Comparison of ENCODE assay signal across 11 mouse cellular contexts in the genomic region with DNA sequence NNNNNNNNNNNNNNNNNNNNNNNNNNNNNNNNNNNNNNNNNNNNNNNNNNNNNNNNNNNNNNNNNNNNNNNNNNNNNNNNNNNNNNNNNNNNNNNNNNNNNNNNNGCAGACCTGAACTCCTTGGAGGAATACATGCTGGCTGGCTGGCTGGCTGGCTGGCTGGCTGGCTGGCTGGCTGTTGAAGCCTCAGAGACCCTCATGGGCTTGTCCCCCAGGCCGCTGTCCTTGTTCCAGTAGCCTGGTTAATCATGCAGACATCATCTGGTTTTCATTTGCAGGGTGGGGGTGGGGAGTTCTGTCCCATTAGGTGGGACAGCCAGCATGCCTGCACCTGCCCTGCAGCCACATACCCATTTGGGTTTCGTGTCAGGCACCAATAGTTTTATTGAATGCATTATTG.
DNase-seq lines count a peak whose midpoint lies in the region; ATAC-seq lines count a peak whose summit lies in the region.
"Had no signal": no experiment of that assay in that cellular context is flagged by ENCODE, and none has a peak within 500 bp of the region (broad histone marks: within the 10 kb centered on the region; RNA-seq: fewer than 3 reads in every experiment).

No protein-coding gene starts in this region.

- peaks cover 15% of the 10 kb centered on the region for H3K4me1 ChIP-seq in forebrain, embryonic 11.5 days (replicated peaks; ENCODE audit: control insufficient read depth, insufficient read depth, low read length)
- H3K4me1 ChIP-seq in hindbrain, embryonic 15.5 days (replicated peaks), result peaks cover 57% of the 10 kb centered on the region
- H3K4me1 ChIP-seq in midbrain, embryonic 16.5 days (ENCODE audit: control insufficient read depth, insufficient read depth, low read length), result peaks cover 41% of the 10 kb centered on the region

- peak overlapping the region; percentile 50 for H3K27ac ChIP-seq in forebrain, embryonic 11.5 days (ENCODE audit: low read depth, low read length)
- H3K27ac ChIP-seq in hindbrain, embryonic 15.5 days (replicated peaks), result peak overlapping the region; percentile 27; the same call in 1 of the 2 replicates
- H3K27ac ChIP-seq in midbrain, embryonic 16.5 days (ENCODE audit: low read length), result peak overlapping the region; percentile 60
- H3K27ac ChIP-seq: liver, embryonic 14.5 days had no signal

- H3K4me3 ChIP-seq in forebrain, embryonic 11.5 days (ENCODE audit: low read depth, low read length), result no peak overlapping the region
- H3K4me3 ChIP-seq in hindbrain, embryonic 15.5 days, result no peak overlapping the region
- no peak overlapping the region for H3K4me3 ChIP-seq in midbrain, embryonic 16.5 days (ENCODE audit: low read depth, low read length)

- H3K9ac ChIP-seq in forebrain, embryonic 11.5 days (ENCODE audit: low read length), result no peak overlapping the region
- H3K9ac ChIP-seq in hindbrain, embryonic 15.5 days, result no peak overlapping the region
- H3K9ac ChIP-seq in midbrain, embryonic 16.5 days (ENCODE audit: low read depth, low read length), result no peak overlapping the region
- H3K9ac ChIP-seq: liver, embryonic 14.5 days had no signal

- DNase-seq in embryo, embryonic 9.5 days (ENCODE audit: extremely low spot score), result peak; percentile 24
- peak; percentile 52 for DNase-seq in forebrain, embryonic 11.5 days (ENCODE audit: low spot score)
- no peak for DNase-seq in adrenal gland, postnatal 10 days
- DNase-seq in gastrocnemius, postnatal 14 days, result no peak
- DNase-seq in cerebellum, adult 9-11 months, result no peak
- DNase-seq: cerebellum, adult 8-10 months; kidney, adult 8-10 months; thymus, adult 2 months had no signal

- no peaks in the 10 kb centered on the region for H3K36me3 ChIP-seq in forebrain, embryonic 11.5 days (ENCODE audit: control insufficient read depth, insufficient read depth, low read length)
- no peaks in the 10 kb centered on the region for H3K36me3 ChIP-seq in hindbrain, embryonic 15.5 days
- no peaks in the 10 kb centered on the region for H3K36me3 ChIP-seq in midbrain, embryonic 16.5 days (ENCODE audit: control insufficient read depth, insufficient read depth, low read length)

- intact Hi-C loops in gastrocnemius, postnatal 14 days (cut with DNase I; ENCODE audit: low total_unique reads), result no loop called here

- no peaks in the 10 kb centered on the region for H3K27me3 ChIP-seq in forebrain, embryonic 11.5 days (ENCODE audit: control insufficient read depth, insufficient read depth, low read length)
- no peaks in the 10 kb centered on the region for H3K27me3 ChIP-seq in hindbrain, embryonic 15.5 days
- H3K27me3 ChIP-seq in midbrain, embryonic 16.5 days (ENCODE audit: control insufficient read depth, insufficient read depth, low read depth, low read length), result no peaks in the 10 kb centered on the region

- H3K9me3 ChIP-seq in forebrain, embryonic 11.5 days (ENCODE audit: control insufficient read depth, low read length), result no peaks in the 10 kb centered on the region
- no peaks in the 10 kb centered on the region for H3K9me3 ChIP-seq in hindbrain, embryonic 15.5 days
- no peaks in the 10 kb centered on the region for H3K9me3 ChIP-seq in midbrain, embryonic 16.5 days (replicated peaks; ENCODE audit: control insufficient read depth, low read length, poor library complexity, severe bottlenecking)

- ATAC-seq in forebrain, embryonic 11.5 days (replicated peaks; ENCODE audit: low FRiP score), result no peak
- ATAC-seq in hindbrain, embryonic 15.5 days (ENCODE audit: low FRiP score, low read depth), result peak; percentile 23; the same call in 1 of the 2 replicates
- no peak for ATAC-seq in midbrain, embryonic 16.5 days

- H3K4me2 ChIP-seq in forebrain, embryonic 11.5 days (ENCODE audit: low read depth, low read length, severe bottlenecking), result no peak overlapping the region
- H3K4me2 ChIP-seq in hindbrain, embryonic 15.5 days, result no peak overlapping the region
- no peak overlapping the region for H3K4me2 ChIP-seq in midbrain, embryonic 16.5 days (ENCODE audit: low read length)

- 32% methylated on average over 2 of the region's 2 CpGs for WGBS in forebrain, embryonic 11.5 days
- WGBS in hindbrain, embryonic 15.5 days, result 25% methylated on average over 2 of the region's 2 CpGs
- WGBS in midbrain, embryonic 16.5 days, result 22% methylated on average over 2 of the region's 2 CpGs

Comparison
In these comparisons a context has a peak if more than half of its experiments do, and no peak if none do; other contexts are left out.
1. DNase-seq: peak in embryo, embryonic 9.5 days (single experiment) and forebrain, embryonic 11.5 days (single experiment); none in adrenal gland, postnatal 10 days (single experiment), gastrocnemius, postnatal 14 days (single experiment) and cerebellum, adult 9-11 months (single experiment).
2. Peak in every context shown above with its lines, with median percentiles within 50 percentile points of each other: H3K27ac ChIP-seq.